Mouse (Mus musculus) left cerebral cortex, adult 11 months (tissue): ENCODE results near the gene Pik3ap1.
"Not testable (repeated sequence)": the region's sequence is repeated elsewhere in the genome, so short reads cannot be mapped to it uniquely, and the experiment has no call there.

Source experiments
- DNase-seq: peaks from one replicate; pipeline ENCODE4 v3.0.0; 2022; ENCODE audit warnings: low spot score

The Pik3ap1 gene

DNA sequence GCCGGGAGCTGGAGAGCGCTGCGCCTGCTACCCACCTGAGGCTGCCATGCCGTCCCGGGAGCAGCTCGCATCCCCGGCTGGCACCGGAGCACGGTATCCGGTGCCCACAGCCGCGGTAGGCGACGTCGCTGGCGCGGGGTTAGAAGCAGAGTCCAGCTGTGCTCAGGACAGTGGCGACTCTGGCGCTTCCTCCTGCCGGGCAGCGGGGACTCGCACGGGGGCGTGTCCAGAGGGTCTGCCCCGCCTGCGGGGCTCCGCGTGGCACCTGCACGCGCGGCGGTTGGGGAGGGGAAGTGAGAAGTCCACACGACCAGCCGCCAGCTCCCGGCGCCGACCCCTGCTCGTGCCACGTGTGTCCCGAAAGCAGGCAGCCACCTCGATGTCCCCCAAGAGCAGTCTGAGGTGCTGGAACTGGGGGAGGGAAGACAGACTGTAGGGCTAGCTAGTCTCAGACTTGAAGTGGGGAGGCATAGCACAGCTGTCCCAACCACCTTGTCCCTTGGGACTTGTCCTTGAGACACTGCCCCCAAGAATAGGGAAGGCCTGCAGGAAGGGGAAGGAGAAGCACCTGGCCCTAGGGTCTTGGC, at the start of gene Pik3ap1:
Pik3ap1 (minus strand) TSS at position 181 of the 587 bp plus-strand sequence.
- DNase-seq, result no peak

DNA sequence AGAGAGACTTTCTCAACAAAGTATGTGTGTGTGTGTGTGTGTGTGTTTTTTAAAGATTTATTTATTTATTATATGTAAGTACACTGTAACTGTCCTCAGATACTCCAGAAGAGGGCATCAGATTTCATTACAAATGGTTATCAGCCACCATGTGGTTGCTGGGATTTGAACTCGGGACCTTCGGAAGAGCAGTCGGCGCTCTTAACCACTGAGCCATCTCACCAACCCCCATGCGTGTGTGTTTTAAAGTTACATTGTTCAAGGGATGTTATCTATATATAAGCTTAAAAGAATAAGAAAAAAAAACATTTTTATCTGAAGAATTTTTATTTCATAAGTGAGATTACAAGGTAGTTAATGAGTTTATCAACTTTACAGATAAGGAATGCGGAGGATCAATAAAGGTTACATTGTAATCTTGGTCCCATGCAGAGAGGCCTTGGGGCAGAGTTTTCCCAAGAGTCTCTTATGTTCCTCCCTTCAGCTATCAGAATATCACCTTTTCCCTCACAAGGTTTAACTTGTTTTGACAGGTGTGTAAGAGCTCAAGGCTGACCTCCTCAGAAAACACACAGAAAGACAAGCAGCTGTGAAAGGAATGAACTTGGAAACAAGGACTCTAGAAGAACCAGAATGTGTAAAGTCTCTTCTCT, 46.7 kb upstream of the Pik3ap1 start:
- not testable (repeated sequence) for DNase-seq

DNA sequence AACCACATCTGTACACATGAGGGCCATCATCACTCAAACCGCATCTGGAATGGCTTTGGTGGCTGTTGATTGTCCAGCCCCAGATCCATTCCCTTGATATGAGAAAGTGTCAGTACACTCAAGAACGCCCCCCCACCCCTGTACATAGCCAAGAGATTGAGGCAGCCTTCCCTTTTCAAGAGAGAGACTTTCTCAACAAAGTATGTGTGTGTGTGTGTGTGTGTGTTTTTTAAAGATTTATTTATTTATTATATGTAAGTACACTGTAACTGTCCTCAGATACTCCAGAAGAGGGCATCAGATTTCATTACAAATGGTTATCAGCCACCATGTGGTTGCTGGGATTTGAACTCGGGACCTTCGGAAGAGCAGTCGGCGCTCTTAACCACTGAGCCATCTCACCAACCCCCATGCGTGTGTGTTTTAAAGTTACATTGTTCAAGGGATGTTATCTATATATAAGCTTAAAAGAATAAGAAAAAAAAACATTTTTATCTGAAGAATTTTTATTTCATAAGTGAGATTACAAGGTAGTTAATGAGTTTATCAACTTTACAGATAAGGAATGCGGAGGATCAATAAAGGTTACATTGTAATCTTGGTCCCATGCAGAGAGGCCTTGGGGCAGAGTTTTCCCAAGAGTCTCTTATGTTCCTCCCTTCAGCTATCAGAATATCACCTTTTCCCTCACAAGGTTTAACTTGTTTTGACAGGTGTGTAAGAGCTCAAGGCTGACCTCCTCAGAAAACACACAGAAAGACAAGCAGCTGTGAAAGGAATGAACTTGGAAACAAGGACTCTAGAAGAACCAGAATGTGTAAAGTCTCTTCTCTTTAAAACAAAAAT, 41.2 kb upstream of the Pik3ap1 start:
- DNase-seq, result not testable (repeated sequence)

DNA sequence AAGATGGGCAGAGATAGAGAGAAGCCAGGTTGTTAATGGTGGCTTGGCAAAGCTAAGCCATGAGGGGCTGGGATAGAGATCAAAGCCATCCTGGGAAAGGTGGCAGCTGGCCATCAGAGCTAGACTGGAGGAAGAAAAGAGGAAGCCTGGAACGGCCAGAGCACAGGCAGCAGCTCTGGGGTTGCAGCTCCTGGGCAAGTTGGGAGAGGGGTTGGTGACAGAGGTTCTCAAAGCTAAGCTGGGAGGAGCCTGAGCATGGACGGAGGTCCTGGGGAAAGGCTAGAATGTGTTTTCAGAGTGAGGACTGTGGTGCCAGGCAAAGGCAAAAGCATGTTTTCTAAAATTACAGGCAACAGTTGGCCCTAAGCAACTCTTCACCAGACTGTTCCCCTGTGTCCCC, 36.4 kb upstream of the Pik3ap1 start:
- no peak for DNase-seq

DNA sequence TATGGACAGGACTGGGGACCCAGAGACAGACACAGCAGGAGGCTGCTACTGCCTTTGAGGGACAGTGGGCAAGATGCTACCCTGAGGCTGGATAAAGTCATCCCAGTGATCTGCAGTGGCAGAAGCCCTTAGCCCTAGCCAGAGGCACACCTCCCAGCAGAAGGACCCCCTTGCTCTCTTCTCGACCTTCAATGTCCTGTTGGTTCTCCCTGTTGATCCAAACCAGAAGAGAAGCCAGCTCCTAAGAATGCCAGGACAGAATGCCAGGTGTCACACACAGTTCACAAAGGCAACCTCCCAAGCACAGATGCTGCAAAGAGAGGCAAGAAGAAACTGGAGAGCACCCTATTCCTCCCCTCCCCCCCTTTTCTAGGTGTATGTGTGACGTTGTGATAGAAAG, 33.9 kb upstream of the Pik3ap1 start:
- no peak for DNase-seq

DNA sequence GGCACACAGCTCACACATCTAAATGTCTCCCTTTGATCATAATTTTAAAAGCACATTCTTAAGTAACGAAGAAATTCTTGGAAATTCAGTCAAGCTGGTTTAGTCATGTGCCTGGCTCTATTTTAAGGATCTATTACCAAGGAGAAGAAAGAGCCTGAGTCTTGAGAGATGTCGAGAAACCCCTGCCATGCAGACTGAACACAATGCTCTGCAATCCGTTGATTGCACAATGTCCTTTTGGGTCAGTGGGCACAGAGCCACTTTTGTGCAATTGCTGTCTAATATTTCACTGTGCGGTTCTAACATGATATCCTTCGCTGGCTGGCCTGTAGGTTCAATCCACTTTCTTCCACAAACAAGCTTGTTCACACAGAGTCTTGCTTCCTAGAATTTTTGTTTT, 33.1 kb upstream of the Pik3ap1 start:
- DNase-seq, result no peak

DNA sequence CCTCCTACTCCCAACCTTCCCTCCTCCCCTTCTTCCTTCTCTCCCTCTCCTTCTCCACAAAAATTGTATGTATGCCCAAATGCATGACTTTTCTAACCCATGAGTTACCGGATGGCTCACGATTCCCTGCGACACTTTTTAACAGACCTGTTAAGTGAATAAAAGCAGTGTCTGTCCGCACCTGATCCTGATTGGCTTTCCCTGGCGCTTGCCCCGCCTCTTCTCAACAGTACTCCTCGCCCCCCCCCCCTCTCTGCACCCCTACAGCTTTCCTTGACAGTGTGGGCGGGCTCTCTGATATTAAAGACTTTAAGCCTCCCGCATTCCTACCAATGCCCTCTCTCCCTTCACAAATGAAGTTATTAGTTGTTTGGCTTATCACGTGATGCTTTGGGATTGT, 31.3 kb upstream of the Pik3ap1 start:
- no peak for DNase-seq

DNA sequence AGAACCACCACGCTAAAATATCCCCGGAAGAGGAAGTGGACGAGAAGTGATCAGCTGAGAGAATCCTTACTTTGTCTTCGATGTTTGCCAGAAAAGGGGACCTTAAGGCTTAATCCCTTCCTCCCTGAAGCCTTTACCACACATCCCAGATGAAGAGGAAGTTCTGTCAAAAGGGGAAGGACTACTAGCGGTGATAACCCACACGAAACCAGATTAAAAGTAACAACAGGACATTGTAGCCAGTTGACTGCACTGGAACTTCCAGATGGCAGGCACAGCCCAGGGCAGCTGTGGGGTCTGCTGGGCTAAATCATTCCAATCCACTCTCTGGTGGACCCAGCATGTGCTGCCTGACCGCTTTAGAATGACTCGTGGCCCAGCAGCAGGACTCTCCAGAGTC, 17.7 kb upstream of the Pik3ap1 start:
- DNase-seq, result no peak

DNA sequence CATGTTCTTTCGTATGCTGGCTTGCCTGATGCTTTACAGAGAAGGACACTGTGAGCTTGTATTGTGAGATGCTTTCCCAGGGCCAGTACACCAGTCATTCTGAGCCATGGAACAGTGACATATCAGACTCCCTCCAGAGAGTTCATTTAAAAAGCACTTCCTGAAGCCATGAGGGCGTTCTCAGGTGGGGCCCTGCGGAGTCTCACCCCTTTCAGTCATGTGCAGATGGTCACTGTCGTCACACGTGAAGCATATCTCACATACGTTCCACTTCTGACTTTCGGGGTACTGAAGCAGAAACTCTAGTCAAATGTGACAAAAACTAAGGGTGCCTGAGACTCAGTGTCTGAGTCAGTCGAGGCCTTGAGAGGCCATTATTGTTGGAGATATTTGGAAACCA, 6.0 kb upstream of the Pik3ap1 start:
- no peak for DNase-seq

DNA sequence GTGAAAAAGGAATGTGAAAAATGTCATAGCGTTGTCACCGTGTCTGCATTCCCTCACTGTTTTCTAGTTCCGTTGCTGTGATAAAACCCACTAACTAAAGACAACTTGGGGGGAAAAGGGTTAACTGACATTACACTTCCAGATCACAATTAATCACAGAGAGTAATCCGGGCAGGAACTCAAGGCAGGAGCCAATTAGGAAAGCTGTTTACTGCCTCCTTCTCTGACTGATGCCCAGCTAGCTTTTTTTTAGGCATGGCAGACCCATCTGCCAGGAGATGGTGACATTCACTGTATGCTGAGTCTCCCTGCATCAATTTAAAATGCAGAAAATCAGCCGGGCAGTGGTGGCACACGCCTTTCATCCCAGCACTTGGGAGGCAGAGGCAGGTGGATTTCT, 4.4 kb upstream of the Pik3ap1 start:
- no peak for DNase-seq

DNA sequence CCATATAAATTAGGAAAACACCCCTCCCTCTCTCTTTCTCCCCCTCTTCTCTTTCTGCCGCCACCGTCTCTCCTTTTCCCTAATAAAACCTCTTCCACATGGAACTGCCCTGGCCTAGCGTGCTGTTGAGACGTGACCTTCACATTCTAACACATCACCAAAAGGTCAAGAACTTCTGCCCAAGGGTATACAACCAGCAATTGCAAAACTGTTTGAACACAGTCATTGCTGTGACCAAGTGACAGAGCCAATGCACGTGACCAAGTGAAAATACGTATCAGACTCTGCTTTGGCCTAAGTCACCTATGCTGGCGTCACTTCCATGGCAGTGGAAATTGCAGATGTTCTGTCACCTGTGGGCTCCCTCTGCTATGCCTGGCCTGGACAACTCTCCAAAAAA, 3.3 kb upstream of the Pik3ap1 start:
- DNase-seq, result no peak

DNA sequence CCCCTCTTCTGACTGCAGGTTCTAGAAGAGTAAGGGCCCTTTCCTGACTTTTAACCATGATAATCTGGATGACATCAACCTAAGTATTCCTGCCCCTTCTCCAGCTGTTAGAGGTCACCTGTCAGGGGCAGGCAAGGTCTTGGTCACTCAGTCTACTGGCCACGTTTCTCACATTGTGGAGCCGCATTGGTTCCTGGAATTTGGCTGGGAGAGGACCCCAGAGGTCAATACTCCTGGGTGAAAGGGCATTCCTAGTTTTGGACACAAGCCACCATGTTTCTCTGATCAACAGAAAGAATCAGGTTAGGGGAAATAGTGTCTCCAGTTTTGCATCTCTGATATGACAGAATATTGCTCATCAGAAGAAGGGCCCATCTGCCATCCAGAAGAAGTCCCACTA, 2.4 kb upstream of the Pik3ap1 start:
- DNase-seq, result no peak

DNA sequence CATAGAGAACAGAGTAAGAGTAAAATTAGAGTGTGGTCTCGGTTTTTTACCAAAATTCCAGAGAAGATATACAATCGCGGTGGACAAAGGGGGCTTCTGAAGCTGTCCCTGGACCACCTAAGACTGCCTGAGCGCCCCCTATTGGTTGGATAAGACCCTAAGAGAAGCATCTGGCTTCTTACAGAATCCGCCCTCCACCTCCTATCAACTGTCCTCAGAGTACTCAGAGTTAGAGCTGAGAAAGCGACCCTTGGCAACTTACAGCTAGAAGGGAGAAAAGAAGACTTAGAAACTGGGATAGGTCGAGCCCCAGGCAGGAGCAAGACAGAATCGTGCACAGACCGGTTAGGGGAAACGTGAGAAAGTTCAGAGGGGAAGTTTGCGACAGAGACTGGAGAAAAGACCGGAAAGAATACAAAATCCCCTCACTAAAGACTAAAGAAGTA, 473 bp downstream of the Pik3ap1 start:
- no peak for DNase-seq

DNA sequence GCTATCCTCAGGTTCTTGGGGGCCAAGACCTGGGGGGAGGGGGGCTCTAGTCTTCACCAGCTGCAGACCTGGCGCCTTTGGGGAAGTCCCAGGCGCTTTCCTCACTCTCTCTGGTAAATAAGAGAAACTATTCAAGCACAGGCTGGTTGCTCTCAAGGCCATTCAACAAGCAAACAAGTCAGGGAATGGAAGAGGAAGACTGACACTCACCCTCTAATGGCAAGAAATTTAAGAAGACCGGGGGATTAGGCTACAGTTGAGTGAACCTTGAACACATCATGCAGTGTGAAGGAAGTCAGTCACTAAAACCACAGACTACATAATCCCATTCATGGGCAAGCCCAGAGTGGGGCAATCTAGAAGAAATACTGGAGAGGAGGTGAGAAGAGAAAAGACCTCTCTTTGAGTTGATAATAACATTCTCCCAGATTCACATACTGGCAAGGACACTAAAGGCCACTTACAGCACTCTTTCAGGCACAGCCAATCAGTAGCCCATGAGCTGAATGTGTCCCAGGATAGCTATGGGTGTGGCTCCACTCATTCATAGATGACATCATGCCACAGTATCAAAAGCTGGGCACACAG, 2.4 kb downstream of the Pik3ap1 start:
- DNase-seq, result no peak

DNA sequence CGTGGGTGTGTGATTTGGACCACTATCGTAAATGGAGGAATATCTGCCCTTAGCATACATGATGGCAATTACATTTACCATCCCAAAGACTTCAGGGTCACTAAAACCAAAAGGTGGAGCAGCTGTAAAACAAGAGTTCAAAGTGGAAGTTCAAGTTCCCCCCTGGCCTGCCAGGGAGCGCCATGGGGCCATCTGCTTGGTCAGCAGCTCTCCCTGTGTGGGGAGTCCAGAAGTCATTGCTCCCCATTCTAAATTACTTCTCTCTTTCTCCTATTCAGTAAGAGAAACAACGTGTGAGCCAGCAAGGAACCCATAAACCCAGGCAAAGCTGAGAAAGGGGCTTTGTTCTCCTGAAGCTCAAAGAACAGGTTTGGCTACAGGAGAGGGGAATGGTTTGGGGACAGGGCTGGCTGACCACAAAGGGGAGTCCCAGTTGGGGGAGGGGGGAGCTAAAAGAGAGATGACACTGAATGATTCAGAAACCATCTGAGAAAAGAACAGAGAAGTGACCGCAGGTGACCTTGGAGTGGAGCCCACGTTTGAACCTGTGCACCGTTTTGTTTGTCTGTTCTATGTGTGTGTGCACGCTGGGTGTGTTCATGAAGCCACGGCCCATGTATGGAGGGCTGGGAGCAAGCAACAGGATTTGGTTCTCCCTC, 3.2 kb downstream of the Pik3ap1 start:
- no peak for DNase-seq

DNA sequence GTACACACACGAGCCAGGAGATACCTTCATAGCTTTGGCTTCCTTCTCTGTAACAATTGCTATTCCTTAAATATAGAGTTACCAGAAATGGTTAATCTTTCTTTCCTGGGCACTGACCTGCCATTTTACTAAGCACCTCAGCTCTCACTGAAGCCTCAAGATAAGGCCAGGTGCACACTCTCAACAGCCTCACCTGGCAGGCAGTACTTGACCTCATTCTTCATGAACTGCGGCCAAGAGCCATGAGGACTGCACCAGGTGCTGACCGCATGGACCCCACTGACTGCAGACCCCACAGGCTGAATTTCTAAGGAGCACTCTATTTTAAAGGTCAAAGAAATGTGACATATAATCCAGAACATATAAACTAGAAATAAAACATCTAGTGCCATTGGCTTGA, 5.7 kb downstream of the Pik3ap1 start:
- no peak for DNase-seq

DNA sequence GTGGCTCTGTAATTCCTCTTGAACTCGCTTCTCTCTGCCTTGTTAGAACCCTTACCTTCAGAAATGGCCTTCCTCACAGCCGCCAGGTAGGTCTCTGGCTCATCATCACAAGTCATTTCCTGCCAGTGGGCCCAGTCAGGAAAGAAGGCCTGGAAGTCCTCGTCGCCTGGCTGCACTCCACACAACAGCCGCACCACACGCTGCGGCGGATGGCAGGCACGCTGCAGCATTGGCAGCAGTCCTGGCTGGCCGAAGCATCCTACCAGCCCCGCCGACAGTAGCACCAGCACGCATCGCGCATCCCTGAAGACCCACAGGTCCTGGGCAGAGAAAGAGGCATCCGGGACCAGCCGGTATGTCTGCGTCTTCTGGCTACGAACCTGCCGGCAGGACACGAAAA, 9.1 kb downstream of the Pik3ap1 start:
- no peak for DNase-seq

DNA sequence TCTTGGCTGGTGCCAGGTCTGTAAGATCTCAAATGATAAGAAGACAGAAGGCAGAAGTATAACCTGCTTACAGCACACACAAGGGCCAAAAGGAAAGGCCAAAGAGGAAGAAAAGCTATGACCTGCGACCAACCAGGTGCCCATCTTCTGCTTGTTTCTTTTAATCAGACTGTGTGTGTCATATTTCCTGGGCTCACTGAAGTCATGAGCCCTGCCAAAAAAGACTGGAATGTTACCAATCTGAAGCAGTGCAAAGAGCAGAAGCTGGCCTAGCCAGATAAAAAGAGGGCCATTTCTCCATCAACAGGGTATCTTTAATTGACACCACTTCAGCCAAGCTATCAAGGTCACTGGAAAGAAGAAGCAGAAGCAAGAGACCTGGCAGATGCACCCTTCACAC, 9.8 kb downstream of the Pik3ap1 start:
- DNase-seq, result no peak

DNA sequence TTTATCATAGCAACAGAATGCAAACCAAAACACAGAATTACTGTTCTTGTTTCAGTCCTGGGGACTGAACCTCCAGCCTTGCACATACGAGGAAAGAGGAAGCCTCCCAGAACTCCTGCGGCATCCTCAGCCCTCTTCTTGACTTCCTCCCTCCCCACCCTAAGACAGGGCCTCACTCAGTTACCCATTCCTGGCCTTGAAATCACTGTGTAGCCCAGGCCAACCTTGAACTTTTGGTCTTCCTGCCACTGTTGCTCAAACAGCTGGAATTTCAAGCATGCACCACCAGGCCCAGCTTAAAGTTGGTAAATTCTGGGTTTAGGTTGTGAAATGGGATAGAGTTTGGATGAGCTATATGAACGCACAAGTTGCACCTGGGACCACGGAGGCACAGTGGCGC, 10.2 kb downstream of the Pik3ap1 start:
- no peak for DNase-seq

DNA sequence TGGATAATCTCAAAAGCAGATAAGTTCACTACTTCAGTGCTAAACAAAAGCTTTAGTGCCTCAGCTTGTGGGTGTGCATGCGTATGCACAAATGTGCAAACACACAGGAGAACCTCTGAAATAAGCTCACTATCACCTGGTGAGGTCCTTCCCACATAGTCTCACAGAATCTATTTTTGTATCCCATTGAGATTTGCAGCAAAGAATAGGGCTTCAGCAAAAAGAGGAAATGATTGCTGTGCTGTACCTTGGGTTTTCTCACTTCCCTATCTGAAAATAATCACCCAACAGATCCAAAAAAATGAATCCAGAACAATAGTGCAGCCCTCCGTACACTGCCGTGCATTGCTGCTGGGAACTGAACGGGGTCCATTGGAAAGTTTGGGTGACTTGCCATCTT, 12.6 kb downstream of the Pik3ap1 start:
- DNase-seq, result no peak

DNA sequence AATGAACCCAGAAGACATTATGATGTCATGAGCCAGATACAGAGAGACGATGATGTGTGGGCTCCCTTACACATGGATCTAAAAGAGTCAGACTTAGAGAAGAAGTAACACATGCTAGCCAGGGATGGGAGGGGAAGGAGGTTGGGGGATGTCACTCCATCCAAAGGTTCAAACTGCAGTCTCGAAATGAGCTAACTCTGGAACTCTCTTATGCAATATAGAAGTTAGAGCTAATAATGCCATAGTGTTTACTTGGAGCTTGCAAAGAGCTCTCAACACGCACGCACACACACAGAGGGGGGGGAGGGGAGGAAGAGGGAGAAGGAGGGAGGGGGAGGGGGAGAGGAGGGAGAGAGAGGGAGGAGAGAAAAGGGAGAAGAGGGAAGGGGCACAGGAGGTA, 13.5 kb downstream of the Pik3ap1 start:
- no peak for DNase-seq
